Mouse (Mus musculus): ENCODE measurements at regions not wholly inside any gene's neighbourhood (a gene's known extent, or its start where the extent isn't known, plus 50 kb on each side); places are given as distances from the start of the nearest gene placed in this dataset.

GRCm38 (mm10) chr12:71430331-71430730 is 120.6 kb downstream of the Dact1 start:
- WGBS: 38% methylated on average over 11 of the region's 11 CpGs
- Histone ChIP-seq H3K27ac (replicated peaks) (no peak overlapping the region), H3K36me3 (no peaks in the 10 kb centered on the region), H3K9ac (no peak overlapping the region), H3K4me2 (replicated peaks) (no peak overlapping the region), H3K4me3 (replicated peaks) (no peak overlapping the region), H3K9me3 (replicated peaks) (no peaks in the 10 kb centered on the region), H3K4me1 (peaks cover 12% of the 10 kb centered on the region), H3K27me3 (no peaks in the 10 kb centered on the region)
- no peak for ATAC-seq (ENCODE audit: insufficient number of reproducible peaks, low FRiP score, low TSS enrichment, low read depth)

DNA sequence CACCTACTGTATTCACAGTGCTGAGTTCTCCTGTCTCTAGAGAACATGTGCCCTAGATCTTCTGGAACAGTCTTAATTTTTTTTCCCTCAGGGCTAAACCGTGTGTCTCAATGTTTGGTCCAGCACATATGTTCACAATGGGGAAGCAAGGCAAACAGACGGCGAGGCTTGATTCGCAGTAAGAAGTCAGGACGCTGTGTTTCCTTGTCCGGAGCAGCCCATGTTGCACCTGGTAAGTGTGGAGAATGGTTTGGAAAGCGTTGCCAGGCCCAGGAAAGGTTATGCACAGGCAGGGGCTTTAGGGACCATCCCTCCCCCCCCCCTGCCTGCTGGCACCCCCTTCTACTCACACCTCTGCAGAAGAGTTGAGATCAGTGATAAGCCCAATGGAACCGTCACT is 121.4 kb downstream of the Dact1 start:
- Histone ChIP-seq H3K9ac (no peak overlapping the region), H3K4me2 (replicated peaks) (no peak overlapping the region), H3K4me1 (peaks cover 12% of the 10 kb centered on the region), H3K36me3 (no peaks in the 10 kb centered on the region), H3K9me3 (replicated peaks) (no peaks in the 10 kb centered on the region), H3K27ac (replicated peaks) (no peak overlapping the region), H3K4me3 (replicated peaks) (no peak overlapping the region), H3K27me3 (no peaks in the 10 kb centered on the region)
- no peak for ATAC-seq (ENCODE audit: insufficient number of reproducible peaks, low FRiP score, low TSS enrichment, low read depth)
- 58% methylated on average over 8 of the region's 8 CpGs for WGBS

- Histone ChIP-seq H3K9ac (no peak overlapping the region), H3K27me3 (no peaks in the 10 kb centered on the region), H3K9me3 (replicated peaks) (no peaks in the 10 kb centered on the region), H3K4me1 (peaks cover 12% of the 10 kb centered on the region), H3K36me3 (no peaks in the 10 kb centered on the region), H3K4me3 (replicated peaks) (no peak overlapping the region), H3K27ac (replicated peaks) (no peak overlapping the region), H3K4me2 (replicated peaks) (no peak overlapping the region)
- 31% methylated on average over 9 of the region's 9 CpGs for WGBS
- no peak for ATAC-seq (ENCODE audit: insufficient number of reproducible peaks, low FRiP score, low TSS enrichment, low read depth)
Observed at GRCm38 (mm10) chr12:71433549-71434200, 124.0 kb downstream of the Dact1 start.

- Histone ChIP-seq H3K27me3 (no peaks in the 10 kb centered on the region), H3K4me2 (replicated peaks) (no peak overlapping the region), H3K4me3 (replicated peaks) (no peak overlapping the region), H3K27ac (replicated peaks) (no peak overlapping the region), H3K9ac (no peak overlapping the region), H3K9me3 (replicated peaks) (no peaks in the 10 kb centered on the region), H3K36me3 (no peaks in the 10 kb centered on the region), H3K4me1 (peaks cover 12% of the 10 kb centered on the region)
- ATAC-seq (ENCODE audit: insufficient number of reproducible peaks, low FRiP score, low TSS enrichment, low read depth): no peak
- 56% methylated on average over 6 of the region's 6 CpGs for WGBS
Observed at GRCm38 (mm10) chr12:71438254-71438653, 128.6 kb downstream of the Dact1 start.

- Histone ChIP-seq H3K36me3 (no peaks in the 10 kb centered on the region), H3K4me2 (replicated peaks) (no peak overlapping the region), H3K4me1 (no peaks in the 10 kb centered on the region), H3K9me3 (replicated peaks) (no peaks in the 10 kb centered on the region), H3K4me3 (replicated peaks) (no peak overlapping the region), H3K27me3 (no peaks in the 10 kb centered on the region), H3K27ac (replicated peaks) (no peak overlapping the region), H3K9ac (no peak overlapping the region)
- WGBS: 81% methylated on average over 3 of the region's 3 CpGs
- ATAC-seq (ENCODE audit: insufficient number of reproducible peaks, low FRiP score, low TSS enrichment, low read depth): no peak
Observed at GRCm38 (mm10) chr12:71440863-71441262, 131.2 kb downstream of the Dact1 start.

DNA sequence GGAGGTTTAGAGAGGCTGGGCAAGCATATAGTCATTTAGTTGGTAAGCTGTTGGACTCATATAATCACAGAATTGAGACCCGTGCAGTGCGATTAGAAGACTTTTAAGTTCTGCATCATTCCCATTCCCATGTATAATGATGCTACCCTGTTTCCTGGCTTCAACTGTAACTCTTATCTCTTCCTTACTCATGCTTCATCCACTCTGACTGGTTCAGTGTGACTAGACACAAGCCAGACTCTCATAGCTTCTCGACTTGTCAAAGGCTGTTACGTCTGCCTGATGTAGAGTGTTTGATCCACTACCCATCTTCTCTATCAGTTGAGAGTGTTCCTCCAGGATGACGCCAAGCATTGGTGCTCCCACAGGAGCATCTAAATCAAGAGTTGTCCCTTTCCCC is 131.6 kb downstream of the Dact1 start:
- WGBS: 93% methylated on average over 5 of the region's 5 CpGs
- no peak overlapping the region for H3K27ac ChIP-seq (replicated peaks)
- no peaks in the 10 kb centered on the region for H3K27me3 ChIP-seq
- H3K9ac ChIP-seq: no peak overlapping the region
- no peaks in the 10 kb centered on the region for H3K9me3 ChIP-seq (replicated peaks)
- no peak for ATAC-seq (ENCODE audit: insufficient number of reproducible peaks, low FRiP score, low TSS enrichment, low read depth)
- no peaks in the 10 kb centered on the region for H3K4me1 ChIP-seq
- H3K4me2 ChIP-seq (replicated peaks): no peak overlapping the region
- no peaks in the 10 kb centered on the region for H3K36me3 ChIP-seq
- no peak overlapping the region for H3K4me3 ChIP-seq (replicated peaks)

DNA sequence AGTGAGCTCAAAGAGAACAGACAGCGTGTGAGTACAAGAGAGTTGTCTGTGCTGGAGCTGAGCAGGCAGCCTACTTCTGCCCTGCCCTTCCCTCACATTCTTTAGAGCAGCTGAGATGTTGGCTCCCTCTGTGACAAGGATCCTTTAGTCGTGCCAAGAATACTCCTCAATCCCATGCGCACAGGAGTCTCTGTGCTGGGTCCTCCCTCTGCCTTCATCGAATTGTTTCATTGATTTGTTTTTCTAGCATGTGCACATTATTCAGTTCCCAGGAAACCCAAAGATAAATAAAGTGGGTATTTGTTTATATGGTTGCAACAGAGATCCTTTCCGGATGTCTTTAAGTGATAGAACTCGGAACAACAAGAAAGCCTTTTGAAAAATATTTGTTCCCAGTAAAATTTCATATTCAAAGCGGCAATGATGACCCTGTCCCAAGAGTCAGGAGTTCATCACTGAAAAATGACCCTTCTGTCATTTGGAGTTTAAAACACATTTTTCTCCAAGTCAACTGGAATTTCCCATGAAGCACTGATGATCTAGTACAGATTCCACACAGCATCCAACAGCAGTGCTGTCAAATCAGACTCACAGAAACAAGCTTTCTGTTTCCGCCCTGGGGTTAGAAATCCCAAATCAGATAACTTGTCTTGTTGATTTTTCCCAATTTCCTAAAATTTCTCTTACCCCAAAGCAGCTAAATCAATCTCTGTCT is 136.7 kb downstream of the Dact1 start:
- Histone ChIP-seq H3K4me3 (replicated peaks) (no peak overlapping the region), H3K4me1 (peaks cover 12% of the 10 kb centered on the region; the same call in 1 of the 2 replicates), H3K27ac (replicated peaks) (no peak overlapping the region), H3K4me2 (replicated peaks) (no peak overlapping the region), H3K9ac (no peak overlapping the region), H3K36me3 (no peaks in the 10 kb centered on the region), H3K27me3 (no peaks in the 10 kb centered on the region), H3K9me3 (replicated peaks) (no peaks in the 10 kb centered on the region)
- ATAC-seq (ENCODE audit: insufficient number of reproducible peaks, low FRiP score, low TSS enrichment, low read depth): no peak
- WGBS: 58% methylated on average over 8 of the region's 8 CpGs

DNA sequence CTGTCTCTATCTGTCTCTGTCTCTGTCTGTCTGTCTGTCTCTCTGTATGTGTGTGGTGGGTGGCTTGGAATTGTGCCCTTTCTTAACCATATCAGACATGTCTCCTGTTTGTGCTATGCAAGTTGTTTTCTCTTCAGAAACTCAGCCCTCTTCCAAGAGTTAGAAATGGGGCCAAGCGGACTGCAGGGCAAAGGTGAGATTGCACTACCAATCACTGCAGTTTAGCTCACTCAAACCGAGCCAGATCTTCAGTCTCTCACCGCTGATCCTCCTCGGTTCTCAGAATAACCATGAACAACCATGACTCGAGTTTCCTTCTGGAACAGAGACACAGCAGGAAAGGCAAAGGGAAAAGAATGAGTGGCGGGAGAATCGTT is 137.2 kb downstream of the Dact1 start:
- no peak overlapping the region for H3K27ac ChIP-seq (replicated peaks)
- WGBS: 42% methylated on average over 7 of the region's 7 CpGs
- ATAC-seq (ENCODE audit: insufficient number of reproducible peaks, low FRiP score, low TSS enrichment, low read depth): no peak

GRCm38 (mm10) chr12:71449032-71449431 is 139.3 kb downstream of the Dact1 start:
- no peak for ATAC-seq (ENCODE audit: insufficient number of reproducible peaks, low FRiP score, low TSS enrichment, low read depth)
- no peak overlapping the region for H3K4me3 ChIP-seq (replicated peaks)
- no peaks in the 10 kb centered on the region for H3K36me3 ChIP-seq
- H3K9ac ChIP-seq: no peak overlapping the region
- no peaks in the 10 kb centered on the region for H3K27me3 ChIP-seq
- peaks cover 14% of the 10 kb centered on the region; the same call in 1 of the 2 replicates for H3K4me1 ChIP-seq
- 72% methylated on average over 3 of the region's 3 CpGs for WGBS
- no peak overlapping the region for H3K4me2 ChIP-seq (replicated peaks)
- H3K9me3 ChIP-seq (replicated peaks): no peaks in the 10 kb centered on the region
- no peak overlapping the region for H3K27ac ChIP-seq (replicated peaks)

More for the DNA sequence above, 137.2 kb downstream of the Dact1 start:
- H3K36me3 ChIP-seq: no peaks in the 10 kb centered on the region
- H3K9ac ChIP-seq: no peak overlapping the region
- H3K27me3 ChIP-seq: no peaks in the 10 kb centered on the region
- no peak overlapping the region for H3K4me3 ChIP-seq (replicated peaks)
- H3K4me1 ChIP-seq: peaks cover 14% of the 10 kb centered on the region; the same call in 1 of the 2 replicates
- H3K9me3 ChIP-seq (replicated peaks): no peaks in the 10 kb centered on the region
- no peak overlapping the region for H3K4me2 ChIP-seq (replicated peaks)

GRCm38 (mm10) chr12:71450128-71450527 is 140.4 kb downstream of the Dact1 start:
- H3K4me1 ChIP-seq: peaks cover 14% of the 10 kb centered on the region; the same call in 1 of the 2 replicates
- H3K27me3 ChIP-seq: no peaks in the 10 kb centered on the region
- no peak overlapping the region for H3K9ac ChIP-seq
- H3K4me3 ChIP-seq (replicated peaks): no peak overlapping the region
- H3K4me2 ChIP-seq (replicated peaks): no peak overlapping the region
- H3K9me3 ChIP-seq (replicated peaks): no peaks in the 10 kb centered on the region
- no peak for ATAC-seq (ENCODE audit: insufficient number of reproducible peaks, low FRiP score, low TSS enrichment, low read depth)
- no peak overlapping the region for H3K27ac ChIP-seq (replicated peaks)
- 63% methylated on average over 4 of the region's 4 CpGs for WGBS
- H3K36me3 ChIP-seq: no peaks in the 10 kb centered on the region

GRCm38 (mm10) chr12:71450680-71451463 is 141.2 kb downstream of the Dact1 start:
- H3K4me2 ChIP-seq (replicated peaks): no peak overlapping the region
- no peaks in the 10 kb centered on the region for H3K9me3 ChIP-seq (replicated peaks)
- no peak overlapping the region for H3K9ac ChIP-seq
- ATAC-seq (ENCODE audit: insufficient number of reproducible peaks, low FRiP score, low TSS enrichment, low read depth): peak; percentile 72; the same call in 1 of the 2 replicates
- no peak overlapping the region for H3K4me3 ChIP-seq (replicated peaks)
- WGBS: 45% methylated on average over 14 of the region's 14 CpGs
- peaks cover 14% of the 10 kb centered on the region; the same call in 1 of the 2 replicates for H3K4me1 ChIP-seq
- no peaks in the 10 kb centered on the region for H3K36me3 ChIP-seq
- peak overlapping the region; percentile 45 for H3K27ac ChIP-seq (replicated peaks)
- H3K27me3 ChIP-seq: 0 out of 2 replicates have a peak, but pooled peaks cover under 1% of the 10 kb centered on the region
